In the genomic region with DNA sequence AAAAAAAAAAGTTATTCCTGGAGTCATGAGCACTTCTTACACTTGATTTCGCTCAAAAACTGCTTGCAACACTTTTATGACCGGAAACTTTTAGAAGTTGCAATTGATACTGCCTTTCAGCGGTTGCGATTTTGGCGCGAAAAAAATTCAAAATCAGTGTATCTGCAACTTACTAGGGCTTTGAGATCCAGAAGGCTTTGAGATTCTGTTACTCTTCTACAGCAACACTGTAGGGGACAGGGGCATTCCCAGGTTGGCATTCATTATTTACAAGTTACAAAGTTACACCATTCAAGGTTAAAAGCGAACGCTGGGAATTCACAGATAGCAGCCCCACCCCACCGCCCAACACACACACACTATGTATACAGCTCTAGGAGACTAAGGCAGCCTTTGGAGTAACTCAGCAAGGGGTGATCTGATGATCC, we compare ENCODE assay signal across 8 mouse cellular contexts. TPM values are rescaled to one million over a fixed set of nuclear protein-coding genes. Genes with fewer than 3 reads are reported as not detected.
DNase-seq lines count a peak whose midpoint lies in the region; ATAC-seq and TF ChIP-seq lines count a peak whose summit lies in the region.

No protein-coding gene starts in this region.

- no peaks in the 10 kb centered on the region for H3K36me3 ChIP-seq in heart, embryonic 12.5 days
- H3K36me3 ChIP-seq in limb, embryonic 14.5 days (ENCODE audit: control insufficient read depth, insufficient read depth, low read length) = no peaks in the 10 kb centered on the region

- peaks cover 10% of the 10 kb centered on the region for H3K4me1 ChIP-seq in lung, adult 2 months (ENCODE audit: control insufficient read depth, insufficient read depth, low read length)
- peaks cover 33% of the 10 kb centered on the region for H3K4me1 ChIP-seq in heart, embryonic 12.5 days (replicated peaks)
- H3K4me1 ChIP-seq in limb, embryonic 14.5 days (ENCODE audit: control insufficient read depth, insufficient read depth, low read length) = peaks cover 20% of the 10 kb centered on the region

- no peak for TF ChIP-seq POLR2A in lung, adult 2 months (IDR thresholded peaks at IDR 0.05; ENCODE audit: borderline replicate concordance, extremely low read depth, low read depth, low read length)
- no peak for TF ChIP-seq POLR2A in brain, embryonic 14.5 days (IDR thresholded peaks at IDR 0.05; ENCODE audit: borderline replicate concordance, extremely low read depth, insufficient read depth, insufficient read length, poor library complexity, severe bottlenecking)
- TF ChIP-seq POLR2A in limb, embryonic 14.5 days (IDR thresholded peaks at IDR 0.05; ENCODE audit: borderline replicate concordance, extremely low read depth, insufficient read depth, insufficient read length) = no peak

- no peak for DNase-seq in lung, adult 2 months
- DNase-seq in lung, postnatal 14 days = no peak
- DNase-seq in brain, embryonic 14.5 days (ENCODE audit: low read depth) = peak; percentile 76
- DNase-seq in limb, embryonic 14.5 days (ENCODE audit: low spot score) = peak; percentile 72
- peak; percentile 65 for DNase-seq in neural tube, embryonic 10.5 days (ENCODE audit: extremely low spot score, low spot score)
- no peak for DNase-seq in ovary, postnatal 14 days (ENCODE audit: low spot score)
- no peak for DNase-seq in urinary bladder, postnatal 25 days (ENCODE audit: low spot score)

- WGBS in lung, adult 2 months = 5% methylated on average over 9 of the region's 9 CpGs
- WGBS in heart, embryonic 12.5 days = 3% methylated on average over 9 of the region's 9 CpGs
- WGBS in limb, embryonic 14.5 days = 2% methylated on average over 9 of the region's 9 CpGs

- H3K27ac ChIP-seq in heart, embryonic 12.5 days (ENCODE audit: poor library complexity, severe bottlenecking) = peak overlapping the region; percentile 85
- peak overlapping the region; percentile 93 for H3K27ac ChIP-seq in limb, embryonic 14.5 days (replicated peaks; ENCODE audit: low read depth, low read length)

- H3K27me3 ChIP-seq in heart, embryonic 12.5 days (replicated peaks) = no peaks in the 10 kb centered on the region
- no peaks in the 10 kb centered on the region for H3K27me3 ChIP-seq in limb, embryonic 14.5 days (ENCODE audit: control insufficient read depth, insufficient read depth, low read length)

- no peak for TF ChIP-seq CTCF in lung, adult 2 months (IDR thresholded peaks at IDR 0.05; ENCODE audit: insufficient read depth, low read length)
- TF ChIP-seq CTCF in brain, embryonic 14.5 days (IDR thresholded peaks at IDR 0.05; ENCODE audit: borderline replicate concordance, extremely low read depth, insufficient read depth, insufficient read length) = no peak

- H3K4me2 ChIP-seq in heart, embryonic 12.5 days = peak overlapping the region; percentile 66
- peak overlapping the region; percentile 72 for H3K4me2 ChIP-seq in limb, embryonic 14.5 days (replicated peaks; ENCODE audit: low read depth, low read length, severe bottlenecking)

- H3K9ac ChIP-seq in heart, embryonic 12.5 days = peak overlapping the region; percentile 64
- H3K9ac ChIP-seq in limb, embryonic 14.5 days (ENCODE audit: low read depth, low read length, severe bottlenecking) = peak overlapping the region; percentile 52

- H3K4me3 ChIP-seq in lung, adult 2 months (replicated peaks; ENCODE audit: extremely low read depth, low read depth, low read length) = peak overlapping the region; percentile 27
- peak overlapping the region; percentile 37 for H3K4me3 ChIP-seq in heart, embryonic 12.5 days
- peak overlapping the region; percentile 36 for H3K4me3 ChIP-seq in limb, embryonic 14.5 days (replicated peaks; ENCODE audit: low read length)

- ATAC-seq in heart, embryonic 12.5 days (ENCODE audit: insufficient number of reproducible peaks, low FRiP score) = no peak
- ATAC-seq in limb, embryonic 14.5 days (ENCODE audit: low FRiP score, low read depth) = no peak

- H3K9me3 ChIP-seq in heart, embryonic 12.5 days (replicated peaks) = no peaks in the 10 kb centered on the region
- H3K9me3 ChIP-seq in limb, embryonic 14.5 days (ENCODE audit: control insufficient read depth, low read length) = no peaks in the 10 kb centered on the region

RNA-seq across cellular contexts. Expression of gene Hist1h3i, which starts 0.6 kb away (rescaled TPM):
- polyA plus RNA-seq in lung, adult 2 months (2012; rRNA removed) = 3.3 and 8.0 TPM in 2 replicates
- polyA plus RNA-seq in brain, embryonic 14.5 days (2012; rRNA removed) = 35.6 and 40.1 TPM in 2 replicates
- polyA plus RNA-seq in heart, embryonic 12.5 days (2016; fragmentation: Nextera tagmentation; extraction: Ambion mirVana) = 54.7 and 68.0 TPM in 2 replicates
- 39.9 and 59.2 TPM in 2 replicates for polyA plus RNA-seq in limb, embryonic 14.5 days (2012; rRNA removed)
- polyA plus RNA-seq in limb, embryonic 14.5 days (2014; fragmentation: Nextera tagmentation; extraction: Ambion mirVana) = 142 and 166 TPM in 2 replicates

RNA-seq across cellular contexts. Expression of gene Hist1h2an, which starts 3.3 kb away (rescaled TPM):
- polyA plus RNA-seq in lung, adult 2 months (2012; rRNA removed) = 1.1 and 1.4 TPM in 2 replicates
- 8.8 and 12.7 TPM in 2 replicates for polyA plus RNA-seq in brain, embryonic 14.5 days (2012; rRNA removed)
- polyA plus RNA-seq in heart, embryonic 12.5 days (2016; fragmentation: Nextera tagmentation; extraction: Ambion mirVana) = 1.3 and 6.2 TPM in 2 replicates
- polyA plus RNA-seq in limb, embryonic 14.5 days (2012; rRNA removed) = 9.3 and 19.2 TPM in 2 replicates
- 6.1 and 8.1 TPM in 2 replicates for polyA plus RNA-seq in limb, embryonic 14.5 days (2014; fragmentation: Nextera tagmentation; extraction: Ambion mirVana)

RNA-seq across cellular contexts. Expression of gene Hist1h1b, which starts 3.3 kb away (rescaled TPM):
- 0.41 and 0.57 TPM in 2 replicates for polyA plus RNA-seq in lung, adult 2 months (2012; rRNA removed)
- 4.3 and 4.5 TPM in 2 replicates for polyA plus RNA-seq in brain, embryonic 14.5 days (2012; rRNA removed)
- 12.4 and 12.5 TPM in 2 replicates for polyA plus RNA-seq in heart, embryonic 12.5 days (2016; fragmentation: Nextera tagmentation; extraction: Ambion mirVana)
- polyA plus RNA-seq in limb, embryonic 14.5 days (2012; rRNA removed) = 5.9 and 6.7 TPM in 2 replicates
- 8.9 and 13.0 TPM in 2 replicates for polyA plus RNA-seq in limb, embryonic 14.5 days (2014; fragmentation: Nextera tagmentation; extraction: Ambion mirVana)

RNA-seq across cellular contexts. Expression of gene Hist1h2bp, which starts 3.5 kb away (rescaled TPM):
- polyA plus RNA-seq in lung, adult 2 months (2012; rRNA removed) = not detected in 2 replicates
- polyA plus RNA-seq in brain, embryonic 14.5 days (2012; rRNA removed) = 2.5 TPM in 2 replicates
- 1.3 and 1.4 TPM in 2 replicates for polyA plus RNA-seq in heart, embryonic 12.5 days (2016; fragmentation: Nextera tagmentation; extraction: Ambion mirVana)
- polyA plus RNA-seq in limb, embryonic 14.5 days (2012; rRNA removed) = 1.8 and 2.2 TPM in 2 replicates
- 1.9 and 2.1 TPM in 2 replicates for polyA plus RNA-seq in limb, embryonic 14.5 days (2014; fragmentation: Nextera tagmentation; extraction: Ambion mirVana)

RNA-seq across cellular contexts. Expression of gene Hist1h2bq, which starts 26.2 kb away (rescaled TPM):
- polyA plus RNA-seq in lung, adult 2 months (2012; rRNA removed) = 4.7 and 5.0 TPM in 2 replicates
- 12.6 and 16.3 TPM in 2 replicates for polyA plus RNA-seq in brain, embryonic 14.5 days (2012; rRNA removed)
- polyA plus RNA-seq in heart, embryonic 12.5 days (2016; fragmentation: Nextera tagmentation; extraction: Ambion mirVana) = 8.4 and 12.7 TPM in 2 replicates
- 18.4 and 18.7 TPM in 2 replicates for polyA plus RNA-seq in limb, embryonic 14.5 days (2012; rRNA removed)
- 20.2 and 24.7 TPM in 2 replicates for polyA plus RNA-seq in limb, embryonic 14.5 days (2014; fragmentation: Nextera tagmentation; extraction: Ambion mirVana)

Comparison
In these comparisons a context has a peak if more than half of its experiments do, and no peak if none do; other contexts are left out.
1. DNase-seq: peak in brain, embryonic 14.5 days (single experiment), limb, embryonic 14.5 days (single experiment) and neural tube, embryonic 10.5 days (single experiment); none in lung, adult 2 months (single experiment), lung, postnatal 14 days (single experiment), ovary, postnatal 14 days (single experiment) and urinary bladder, postnatal 25 days (single experiment).
2. Peak in every context shown above with its lines, with median percentiles within 50 percentile points of each other: H3K4me3 ChIP-seq.